Mouse (Mus musculus) midbrain, postnatal 0 days (tissue): Measurements from ENCODE around the gene Olfr884. TPM values are rescaled to one million over a fixed set of nuclear protein-coding genes. Genes with fewer than 3 reads are reported as not detected.
A peak's percentile ranks its signal among the peaks of the same experiment; 100 is the strongest.

Source experiments
- ATAC-seq: fragments of 200-750 bp; cut with Nextera tagmentation; 2 replicates; pipeline ENCODE4 v1.8.0; 2017; ENCODE audit warnings: moderate number of reproducible peaks, mild to moderate bottlenecking, moderate TSS enrichment, moderate library complexity; ENCODE audit not compliant: low FRiP score
- DNase-seq: peaks from one replicate; pipeline ENCODE4 v3.0.0-alpha.2; 2015; ENCODE audit warnings: low spot score
- H3K27ac ChIP-seq: fragments of 300-500 bp; sonication (generic); 2 replicates; pipeline ENCODE4 v1.5.1; 2014; ENCODE audit warnings: low read depth, mild to moderate bottlenecking, low read length, mixed read lengths
- H3K27me3 ChIP-seq: fragments of 300-500 bp; sonication (generic); 2 replicates; pipeline ENCODE4 v1.6.1; 2014; ENCODE audit warnings: low read length, control low read depth, mixed read lengths; ENCODE audit not compliant: insufficient read depth
- H3K36me3 ChIP-seq: fragments of 300-500 bp; sonication (generic); 2 replicates; pipeline ENCODE4 v1.6.1; 2014; ENCODE audit warnings: low read length, control low read depth, mixed read lengths; ENCODE audit not compliant: insufficient read depth
- H3K4me1 ChIP-seq: fragments of 300-500 bp; sonication (generic); 2 replicates; pipeline ENCODE4 v1.6.1; 2014; ENCODE audit warnings: mild to moderate bottlenecking, control low read depth, antibody characterized with exemption, low read length, mixed read lengths; ENCODE audit not compliant: insufficient read depth
- H3K4me2 ChIP-seq: fragments of 300-500 bp; sonication (generic); 2 replicates; pipeline ENCODE4 v1.6.1; 2014; ENCODE audit warnings: low read depth, mild to moderate bottlenecking, low read length, mixed read lengths; ENCODE audit not compliant: poor library complexity, severe bottlenecking
- H3K4me3 ChIP-seq: fragments of 300-500 bp; sonication (generic); 2 replicates; pipeline ENCODE4 v1.5.1; 2014; ENCODE audit warnings: low read depth, mild to moderate bottlenecking, low read length, moderate library complexity
- H3K9ac ChIP-seq: fragments of 300-500 bp; sonication (generic); replicated peaks from 2 replicates; pipeline ENCODE4 v1.6.1; 2014; ENCODE audit warnings: mild to moderate bottlenecking, low read length, moderate library complexity, mixed read lengths; ENCODE audit not compliant: poor library complexity, severe bottlenecking
- H3K9me3 ChIP-seq: fragments of 300-500 bp; sonication (generic); 2 replicates; pipeline ENCODE4 v1.6.1; 2016; ENCODE audit warnings: low read length, control low read depth
- CTCF ChIP-seq: IDR thresholded peaks from 2 replicates; pipeline ENCODE4 v1.5.1; 2016; ENCODE audit warnings: antibody characterized with exemption, mild to moderate bottlenecking
- WGBS: fragments of 180-500 bp; shearing (Covaris S2); extraction: QIAGEN DNeasy Blood & Tissue Kit; methylation state at CpG from one replicate; pipeline ENCODE4 v1.1.7; 2014; 5-methylcytosine and 5-hydroxymethylcytosine counted together
- polyA plus RNA-seq: library from polyadenylated mRNA; unstranded; fragments of >200 nt; fragmentation: Nextera tagmentation; extraction: Ambion mirVana; gene quantifications from 2 replicates; pipeline ENCODE4 v1.2.1, GENCODE M21; 2015
- total RNA-seq: library from RNA; depleted of rRNA; stranded (reverse); fragments of >200 nt; gene quantifications from 2 replicates; pipeline ENCODE4 v1.2.3, GENCODE M21; 2014; rRNA removed

Olfr884 gene
- total RNA-seq (not detected in 2 replicates), polyA plus RNA-seq (not detected in 2 replicates)

- Histone ChIP-seq H3K27me3 (no peaks in the 10 kb centered on the region), H3K36me3 (no peaks in the 10 kb centered on the region), H3K4me2 (no peak within 1 kb of the TSS), H3K9me3 (no peaks in the 10 kb centered on the region), H3K27ac (no peak within 1 kb of the TSS), H3K4me1 (no peaks in the 10 kb centered on the region), H3K9ac (no peak within 1 kb of the TSS), H3K4me3 (no peak within 1 kb of the TSS)
- no peak for ATAC-seq
- no peak for TF ChIP-seq CTCF
- no peak for DNase-seq
- 73% methylated on average over 1 of the region's 1 CpGs for WGBS
Observed at GRCm38 (mm10) chr9:38046255-38046654, at the start of gene Olfr884. TSS of gene Olfr884 (plus strand) at chr9:38046555.

- Histone ChIP-seq H3K27ac (no peak overlapping the region), H3K4me3 (no peak overlapping the region), H3K36me3 (no peaks in the 10 kb centered on the region), H3K4me2 (no peak overlapping the region), H3K9me3 (no peaks in the 10 kb centered on the region), H3K9ac (no peak overlapping the region), H3K4me1 (no peaks in the 10 kb centered on the region), H3K27me3 (no peaks in the 10 kb centered on the region)
- WGBS: 47% methylated on average over 2 of the region's 2 CpGs
- TF ChIP-seq CTCF: peak; percentile 66
- peak; percentile 52 for DNase-seq
- ATAC-seq: no peak
Observed at GRCm38 (mm10) chr9:37998581-37999204, 47.7 kb upstream of the Olfr884 start.

DNA sequence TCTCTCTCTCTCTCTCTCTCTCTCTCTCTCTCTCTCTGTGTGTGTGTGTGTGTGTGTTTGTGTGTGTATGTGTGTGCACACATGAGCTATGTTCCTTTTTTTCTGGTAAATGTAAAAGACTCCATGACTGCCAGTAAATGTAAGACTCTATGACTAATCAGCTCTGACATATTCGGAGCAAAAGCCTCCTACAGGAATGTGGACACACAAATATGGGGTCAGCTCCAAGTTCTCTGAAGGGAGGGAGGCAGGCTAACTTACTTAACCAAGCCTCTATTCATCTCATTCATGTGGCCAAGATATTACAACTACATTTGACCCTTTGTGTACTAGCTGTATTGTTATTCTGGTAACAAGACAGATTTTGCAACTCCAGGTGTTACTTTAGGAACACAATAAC is 46.3 kb upstream of the Olfr884 start:
- ATAC-seq (no peak), DNase-seq (no peak)
- no peak overlapping the region for H3K4me3 ChIP-seq
- no peak overlapping the region for H3K4me2 ChIP-seq
- H3K27me3 ChIP-seq: no peaks in the 10 kb centered on the region
- no peak overlapping the region for H3K9ac ChIP-seq
- H3K9me3 ChIP-seq: no peaks in the 10 kb centered on the region
- no peak overlapping the region for H3K27ac ChIP-seq
- TF ChIP-seq CTCF: no peak
- H3K36me3 ChIP-seq: no peaks in the 10 kb centered on the region
- WGBS: 54% methylated on average over 1 of the region's 1 CpGs
- no peaks in the 10 kb centered on the region for H3K4me1 ChIP-seq

DNA sequence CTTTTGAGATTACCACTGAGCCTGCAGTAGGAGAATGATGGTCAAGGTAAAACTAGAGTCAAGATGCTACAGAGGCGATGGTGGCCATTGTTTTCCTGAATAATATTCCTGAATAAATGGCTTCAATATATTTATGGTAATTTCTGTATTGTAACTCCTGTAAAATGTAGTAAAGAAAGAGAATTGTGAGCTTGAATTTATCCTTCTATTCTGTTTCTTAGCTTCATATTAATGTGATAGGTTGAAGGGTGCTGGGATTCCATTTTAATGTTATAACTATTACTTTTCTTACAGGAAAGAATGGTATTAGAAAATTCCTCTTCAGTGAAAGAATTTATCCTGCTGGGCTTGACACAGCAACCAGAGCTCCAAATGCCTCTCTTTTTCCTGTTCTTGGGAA is 20.8 kb upstream of the Olfr884 start, which contains the start of gene Olfr883:
TSS of gene Olfr883 (plus strand) at position 301 of the 400 bp plus-strand sequence.
- WGBS: 73% methylated on average over 1 of the region's 1 CpGs
- H3K9me3 ChIP-seq: no peaks in the 10 kb centered on the region
- no peak for ATAC-seq

GRCm38 (mm10) chr9:38061022-38061421 is 14.7 kb downstream of the Olfr884 start, which contains the start of gene Olfr885:
TSS of gene Olfr885 (plus strand) at chr9:38061322.
- Histone ChIP-seq H3K27ac (no peak within 1 kb of the TSS), H3K36me3 (no peaks in the 10 kb centered on the region), H3K27me3 (no peaks in the 10 kb centered on the region), H3K4me1 (no peaks in the 10 kb centered on the region), H3K4me3 (no peak within 1 kb of the TSS), H3K4me2 (no peak within 1 kb of the TSS), H3K9me3 (no peaks in the 10 kb centered on the region), H3K9ac (no peak within 1 kb of the TSS)
- TF ChIP-seq CTCF: no peak
- ATAC-seq: no peak
- WGBS: 88% methylated on average over 3 of the region's 3 CpGs
- DNase-seq: no peak

More for the DNA sequence above, 20.8 kb upstream of the Olfr884 start, which contains the start of gene Olfr883:
- Histone ChIP-seq H3K4me3 (no peak within 1 kb of the TSS), H3K4me1 (no peaks in the 10 kb centered on the region), H3K4me2 (no peak within 1 kb of the TSS), H3K9ac (no peak within 1 kb of the TSS), H3K27ac (no peak within 1 kb of the TSS), H3K36me3 (no peaks in the 10 kb centered on the region), H3K27me3 (no peaks in the 10 kb centered on the region)
- DNase-seq: no peak
- TF ChIP-seq CTCF: no peak

GRCm38 (mm10) chr9:38083772-38084171 is 37.4 kb downstream of the Olfr884 start, which contains the start of gene Olfr887:
TSS of gene Olfr887 (plus strand) at chr9:38084072.
- 85% methylated on average over 1 of the region's 1 CpGs for WGBS
- Histone ChIP-seq H3K36me3 (no peaks in the 10 kb centered on the region), H3K27ac (no peak within 1 kb of the TSS), H3K4me1 (no peaks in the 10 kb centered on the region), H3K4me2 (no peak within 1 kb of the TSS), H3K9ac (no peak within 1 kb of the TSS), H3K4me3 (no peak within 1 kb of the TSS), H3K9me3 (no peaks in the 10 kb centered on the region), H3K27me3 (no peaks in the 10 kb centered on the region)
- DNase-seq (no peak), ATAC-seq (no peak)
- TF ChIP-seq CTCF: no peak

Other genes starting within 250 kb of the Olfr884 start
- not detected in 2 replicates for gene Olfr876, start 243.5 kb upstream of the Olfr884 start, total RNA-seq
- not detected in 2 replicates for gene Olfr876, start 243.5 kb upstream of the Olfr884 start, polyA plus RNA-seq
- not detected in 2 replicates for gene Olfr877, start 192.3 kb upstream of the Olfr884 start, total RNA-seq
- gene Olfr877, start 192.3 kb upstream of the Olfr884 start, polyA plus RNA-seq: not detected in 2 replicates
- not detected in 2 replicates for gene Olfr145, start 149.8 kb upstream of the Olfr884 start, total RNA-seq
- gene Olfr145, start 149.8 kb upstream of the Olfr884 start, polyA plus RNA-seq: not detected in 2 replicates
- not detected in 2 replicates for gene Olfr878, start 128.7 kb upstream of the Olfr884 start, total RNA-seq
- not detected in 2 replicates for gene Olfr878, start 128.7 kb upstream of the Olfr884 start, polyA plus RNA-seq
- gene Olfr881, start 54.7 kb upstream of the Olfr884 start, total RNA-seq: not detected in 2 replicates
- not detected in 2 replicates for gene Olfr881, start 54.7 kb upstream of the Olfr884 start, polyA plus RNA-seq
- not detected in 2 replicates for gene Olfr883, start 20.7 kb upstream of the Olfr884 start, total RNA-seq
- not detected in 2 replicates for gene Olfr883, start 20.7 kb upstream of the Olfr884 start, polyA plus RNA-seq
- not detected in 2 replicates for gene Olfr885, start 14.8 kb downstream of the Olfr884 start, total RNA-seq
- gene Olfr885, start 14.8 kb downstream of the Olfr884 start, polyA plus RNA-seq: not detected in 2 replicates
- gene Olfr887, start 37.5 kb downstream of the Olfr884 start, total RNA-seq: not detected in 2 replicates
- not detected in 2 replicates for gene Olfr887, start 37.5 kb downstream of the Olfr884 start, polyA plus RNA-seq
- not detected in 2 replicates for gene Olfr888, start 61.6 kb downstream of the Olfr884 start, total RNA-seq
- gene Olfr888, start 61.6 kb downstream of the Olfr884 start, polyA plus RNA-seq: not detected in 2 replicates
- gene Olfr889, start 68.6 kb downstream of the Olfr884 start, total RNA-seq: not detected in 2 replicates
- gene Olfr889, start 68.6 kb downstream of the Olfr884 start, polyA plus RNA-seq: 0.04 TPM in 1 of 2 replicates, not detected in the other
- gene Olfr890, start 96.0 kb downstream of the Olfr884 start, total RNA-seq: not detected in 2 replicates
- gene Olfr890, start 96.0 kb downstream of the Olfr884 start, polyA plus RNA-seq: not detected in 2 replicates
- not detected in 2 replicates for gene Olfr891, start 134.3 kb downstream of the Olfr884 start, total RNA-seq
- not detected in 2 replicates for gene Olfr891, start 134.3 kb downstream of the Olfr884 start, polyA plus RNA-seq
- not detected in 2 replicates for gene Olfr893, start 161.8 kb downstream of the Olfr884 start, total RNA-seq
- not detected in 2 replicates for gene Olfr893, start 161.8 kb downstream of the Olfr884 start, polyA plus RNA-seq
- not detected in 2 replicates for gene Olfr894, start 171.5 kb downstream of the Olfr884 start, total RNA-seq
- not detected in 2 replicates for gene Olfr894, start 171.5 kb downstream of the Olfr884 start, polyA plus RNA-seq
- not detected in 2 replicates for gene Olfr143, start 206.2 kb downstream of the Olfr884 start, total RNA-seq
- not detected in 2 replicates for gene Olfr143, start 206.2 kb downstream of the Olfr884 start, polyA plus RNA-seq
- not detected in 2 replicates for gene Olfr895, start 221.3 kb downstream of the Olfr884 start, total RNA-seq
- gene Olfr895, start 221.3 kb downstream of the Olfr884 start, polyA plus RNA-seq: not detected in 2 replicates
- gene Olfr896-ps1, start 244.6 kb downstream of the Olfr884 start, total RNA-seq: not detected in 2 replicates
- gene Olfr896-ps1, start 244.6 kb downstream of the Olfr884 start, polyA plus RNA-seq: not detected in 2 replicates